In the genomic region with DNA sequence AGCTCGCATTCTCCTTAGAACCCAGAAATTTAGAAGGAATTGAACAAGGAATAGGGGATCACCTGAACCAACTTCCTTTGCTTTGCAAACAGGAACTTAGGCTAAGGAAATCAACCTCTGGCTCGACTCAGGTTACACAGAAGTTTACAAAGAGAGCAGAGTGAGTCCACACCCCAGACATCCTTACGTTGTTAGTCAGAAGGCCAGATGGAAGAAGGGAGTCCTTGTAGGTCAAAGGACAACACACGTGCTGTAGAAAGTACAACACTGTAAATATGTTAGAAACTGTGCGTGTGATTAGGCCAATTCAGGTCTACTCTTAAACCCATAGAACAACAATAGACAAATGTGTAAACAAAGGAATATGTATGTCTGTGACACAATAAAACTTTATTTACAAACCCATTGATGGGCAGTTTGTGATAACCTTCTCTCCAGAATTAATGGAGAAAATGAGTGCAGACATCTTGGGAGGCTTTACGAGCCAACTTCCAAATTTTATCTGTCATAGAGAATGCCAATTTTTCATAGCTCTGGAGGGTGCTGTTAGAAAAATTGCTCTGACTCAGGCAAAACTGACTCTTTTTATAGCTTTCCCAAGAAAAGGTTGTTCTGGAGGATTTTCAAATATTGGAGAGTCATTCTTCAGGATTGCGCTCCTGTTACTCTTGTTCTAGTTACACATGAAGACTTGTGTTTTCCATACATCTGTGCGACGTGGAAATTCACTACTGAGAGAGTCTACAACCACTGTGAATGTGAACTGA, we compare ENCODE assay signal across 39 mouse cellular contexts. TPM values are rescaled to one million over a fixed set of nuclear protein-coding genes. Genes with fewer than 3 reads are reported as not detected.
DNase-seq lines count a peak whose midpoint lies in the region; ATAC-seq lines count a peak whose summit lies in the region.
"Had no signal": no experiment of that assay in that cellular context is flagged by ENCODE, and none has a peak within 500 bp of the region (broad histone marks: within the 10 kb centered on the region; RNA-seq: fewer than 3 reads in every experiment).

No protein-coding gene starts in this region.

- H3K4me3 ChIP-seq in midbrain, embryonic 11.5 days (ENCODE audit: low read depth, low read length), result no peak overlapping the region
- H3K4me3 ChIP-seq in midbrain, embryonic 14.5 days (replicated peaks; ENCODE audit: low read depth, low read length), result no peak overlapping the region
- H3K4me3 ChIP-seq in limb, embryonic 10.5 days, result no peak overlapping the region
- H3K4me3 ChIP-seq: embryonic facial prominence, embryonic 12.5 days; kidney, embryonic 15.5 days; midbrain, embryonic 12.5 days had no signal

- no peaks in the 10 kb centered on the region for H3K4me1 ChIP-seq in midbrain, embryonic 11.5 days (ENCODE audit: control insufficient read depth, insufficient read depth, low read length)
- no peaks in the 10 kb centered on the region for H3K4me1 ChIP-seq in midbrain, embryonic 14.5 days (ENCODE audit: control insufficient read depth, insufficient read depth, low read length)
- peaks cover 13% of the 10 kb centered on the region; the same call in 1 of the 2 replicates for H3K4me1 ChIP-seq in limb, embryonic 10.5 days

- no peaks in the 10 kb centered on the region for H3K9me3 ChIP-seq in midbrain, embryonic 11.5 days (ENCODE audit: control insufficient read depth, low read length)
- H3K9me3 ChIP-seq in midbrain, embryonic 14.5 days (ENCODE audit: control insufficient read depth, low read length), result no peaks in the 10 kb centered on the region
- no peaks in the 10 kb centered on the region for H3K9me3 ChIP-seq in limb, embryonic 10.5 days (replicated peaks)
- H3K9me3 ChIP-seq: embryonic facial prominence, embryonic 12.5 days; G1E; kidney, embryonic 15.5 days; midbrain, embryonic 12.5 days had no signal

- no peak for DNase-seq in frontal cortex, postnatal 14 days (ENCODE audit: low spot score in 2 of 2)
- peak; percentile 69 for DNase-seq in midbrain, embryonic 11.5 days (ENCODE audit: low spot score, missing footprints)
- DNase-seq in midbrain, embryonic 14.5 days, result no peak
- DNase-seq in limb, embryonic 10.5 days (ENCODE audit: low spot score), result peak; percentile 2
- no peak for DNase-seq in cerebellum, adult 11-12 months
- DNase-seq: adrenal gland, postnatal 25 days; cerebellum, adult 9-11 months; embryo, embryonic 11 days; gastrocnemius, postnatal 25 days; heart, adult 18-20 months; heart, postnatal 4 days; kidney, postnatal 25 days; layer of hippocampus, postnatal 36 days; left cerebral cortex, postnatal 4 days; liver; lung, adult 2 months; lung, postnatal 14 days; thymus, postnatal 4 days had no signal

- H3K27me3 ChIP-seq in midbrain, embryonic 11.5 days (ENCODE audit: control insufficient read depth, insufficient read depth, low read length), result no peaks in the 10 kb centered on the region
- no peaks in the 10 kb centered on the region for H3K27me3 ChIP-seq in midbrain, embryonic 14.5 days (ENCODE audit: control insufficient read depth, insufficient read depth, low read length)
- H3K27me3 ChIP-seq in limb, embryonic 10.5 days (ENCODE audit: low read depth, poor library complexity, severe bottlenecking), result no peaks in the 10 kb centered on the region
- H3K27me3 ChIP-seq: embryonic facial prominence, embryonic 12.5 days; kidney, embryonic 15.5 days; midbrain, embryonic 12.5 days; Patski had no signal

- no peak overlapping the region for H3K9ac ChIP-seq in midbrain, embryonic 11.5 days (ENCODE audit: low read length)
- no peak overlapping the region for H3K9ac ChIP-seq in midbrain, embryonic 14.5 days (replicated peaks; ENCODE audit: low read length)
- H3K9ac ChIP-seq: embryonic facial prominence, embryonic 12.5 days; hindbrain, embryonic 14.5 days; kidney, embryonic 15.5 days; liver, embryonic 14.5 days; midbrain, embryonic 12.5 days had no signal

- H3K27ac ChIP-seq in midbrain, embryonic 11.5 days (ENCODE audit: low read depth, low read length), result no peak overlapping the region
- H3K27ac ChIP-seq in midbrain, embryonic 14.5 days (replicated peaks; ENCODE audit: low read depth, low read length), result no peak overlapping the region
- no peak overlapping the region for H3K27ac ChIP-seq in limb, embryonic 10.5 days
- H3K27ac ChIP-seq: embryonic facial prominence, embryonic 12.5 days; hindbrain, embryonic 14.5 days; kidney, embryonic 15.5 days; liver, embryonic 14.5 days; midbrain, embryonic 12.5 days had no signal

- no peak overlapping the region for H3K4me2 ChIP-seq in midbrain, embryonic 11.5 days
- H3K4me2 ChIP-seq in midbrain, embryonic 14.5 days (ENCODE audit: low read length), result no peak overlapping the region
- H3K4me2 ChIP-seq: embryonic facial prominence, embryonic 12.5 days; heart, embryonic 11.5 days; hindbrain, embryonic 14.5 days; kidney, embryonic 15.5 days; midbrain, embryonic 12.5 days had no signal

- 90% methylated on average over 9 of the region's 9 CpGs for WGBS in midbrain, embryonic 11.5 days
- WGBS in midbrain, embryonic 14.5 days, result 94% methylated on average over 9 of the region's 9 CpGs
- 83% methylated on average over 9 of the region's 9 CpGs for WGBS in limb, embryonic 10.5 days

- ATAC-seq in frontal cortex, adult (ENCODE audit: low TSS enrichment), result peak; percentile 73
- no peak for ATAC-seq in midbrain, embryonic 11.5 days (ENCODE audit: low FRiP score)
- no peak for ATAC-seq in midbrain, embryonic 14.5 days (ENCODE audit: low FRiP score, low TSS enrichment)
- ATAC-seq in megakaryocyte, adult 5-6 weeks (ENCODE audit: poor library complexity, severe bottlenecking), result no peak
- ATAC-seq: forebrain, embryonic 16.5 days; intestine, postnatal 0 days; Patski had no signal

- H3K36me3 ChIP-seq in midbrain, embryonic 11.5 days (ENCODE audit: control insufficient read depth, insufficient read depth, low read length), result no peaks in the 10 kb centered on the region
- no peaks in the 10 kb centered on the region for H3K36me3 ChIP-seq in midbrain, embryonic 14.5 days (ENCODE audit: control insufficient read depth, insufficient read depth, low read length)
- H3K36me3 ChIP-seq in limb, embryonic 10.5 days, result no peaks in the 10 kb centered on the region
- H3K36me3 ChIP-seq: embryonic facial prominence, embryonic 12.5 days; G1E; kidney, embryonic 15.5 days; midbrain, embryonic 12.5 days had no signal

RNA-seq across cellular contexts. Expression of gene Gm17571, which starts 45.5 kb away (rescaled TPM):
- polyA plus RNA-seq in midbrain, embryonic 11.5 days (2014; fragmentation: Nextera tagmentation; extraction: Ambion mirVana), result not detected in 2 replicates
- polyA plus RNA-seq in midbrain, embryonic 14.5 days (2014; fragmentation: Nextera tagmentation; extraction: Ambion mirVana), result not detected in 2 replicates
- not detected in 2 replicates for polyA plus RNA-seq in limb, embryonic 10.5 days (2016; fragmentation: Nextera tagmentation; extraction: Ambion mirVana)
- not detected in 2 replicates for total RNA-seq in megakaryocyte, adult 5-6 weeks (2015)
- not detected in 2 replicates for total RNA-seq in megakaryocyte, adult 5-6 weeks (2017)
- total RNA-seq: adrenal gland, adult 18-20 months; adrenal gland, postnatal 25 days; G1E; gastrocnemius, postnatal 25 days; heart, adult 18-20 months; heart, postnatal 4 days; layer of hippocampus, adult 18-20 months; layer of hippocampus, postnatal 36 days; left cerebral cortex, postnatal 4 days; megakaryocyte progenitor cell, adult 5-6 weeks had no signal
- polyA plus RNA-seq: brain, embryonic 14.5 days; embryonic facial prominence, embryonic 12.5 days; forebrain, embryonic 11.5 days; forebrain, embryonic 16.5 days; G1E; heart, embryonic 11.5 days; heart, embryonic 16.5 days; hindbrain, embryonic 14.5 days; intestine, postnatal 0 days; kidney, embryonic 15.5 days; liver, embryonic 14.5 days; lung, adult 2 months; midbrain, embryonic 12.5 days; neural tube, embryonic 14.5 days; Patski; testis, adult 2 months; thymus, postnatal 0 days had no signal

Comparison
In these comparisons a context has a peak if more than half of its experiments do, and no peak if none do; other contexts are left out.
1. DNase-seq: peak in midbrain, embryonic 11.5 days (single experiment) and limb, embryonic 10.5 days (single experiment); none in frontal cortex, postnatal 14 days (0 of 2), midbrain, embryonic 14.5 days (single experiment) and cerebellum, adult 11-12 months (single experiment).